Mouse (Mus musculus) spleen, adult 12 weeks (tissue): ENCODE data around the gene Celf2.

Experiments
- DNase-seq: peaks from one replicate; pipeline ENCODE4 v3.0.0; 2022; ENCODE audit warnings: low spot score

Celf2 gene

DNA sequence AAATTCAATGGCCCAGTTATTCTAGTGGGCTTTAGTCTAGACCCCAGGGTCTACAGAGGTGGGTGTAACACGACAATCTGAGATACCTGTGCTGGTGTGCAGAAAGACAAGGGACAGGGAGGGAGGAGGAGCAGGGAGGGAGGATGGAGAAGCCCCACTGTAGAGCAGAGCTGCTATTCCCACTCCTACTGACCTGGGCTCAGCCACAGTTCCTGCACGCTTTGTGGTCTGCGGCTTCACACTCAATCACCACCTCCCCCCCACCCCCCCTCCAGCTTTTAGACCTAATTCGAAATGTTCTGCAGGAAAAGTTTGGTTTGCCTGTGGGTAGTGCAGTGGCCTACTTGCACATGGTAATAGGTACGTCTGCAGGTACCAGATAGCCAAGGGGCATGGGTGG is 1015.5 kb downstream of the Celf2 start:
- DNase-seq, result no peak

DNA sequence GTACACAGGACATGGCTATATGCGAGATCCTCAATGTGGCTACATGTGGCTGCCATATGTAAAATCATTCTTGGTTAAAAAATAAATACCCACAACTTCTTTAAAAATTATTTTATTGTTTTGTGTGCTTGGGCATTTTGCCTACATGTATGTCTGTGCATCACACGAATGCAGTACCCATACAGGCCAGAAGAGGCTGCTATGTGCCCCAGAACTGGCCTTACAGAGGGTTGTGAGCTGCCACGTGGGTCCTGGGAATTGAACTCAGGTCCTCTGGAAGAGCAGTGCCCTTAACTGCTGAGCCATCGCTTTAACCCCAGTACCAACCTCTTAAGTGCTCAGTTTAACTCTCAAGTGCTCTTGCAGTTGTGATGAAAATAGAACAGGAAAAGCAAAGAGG is 1018.5 kb downstream of the Celf2 start:
- DNase-seq, result no peak

DNA sequence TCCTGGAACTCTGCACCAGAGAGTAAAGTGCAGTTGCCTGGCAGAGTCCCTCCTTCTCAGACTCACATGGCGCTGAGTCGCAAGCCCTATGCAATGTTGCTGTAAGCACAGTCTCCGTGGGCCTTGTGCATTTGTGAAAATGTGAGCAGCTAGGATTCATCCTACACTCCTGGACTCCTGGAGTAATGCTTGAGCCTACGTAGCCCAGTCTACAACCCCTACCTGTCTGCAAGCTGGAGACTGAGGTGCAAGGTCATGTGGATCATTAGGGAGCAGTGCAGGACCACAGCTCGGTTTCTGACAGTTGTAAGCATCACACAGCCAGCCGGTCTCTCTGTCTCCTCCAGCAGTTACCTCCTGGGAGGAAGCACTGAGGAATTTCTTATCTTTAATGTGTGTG is 1019.3 kb downstream of the Celf2 start:
- no peak for DNase-seq
